Mouse (Mus musculus) forebrain, embryonic 16.5 days (tissue): ENCODE measurements at regions not wholly inside any gene's neighbourhood (a gene's known extent, or its start where the extent isn't known, plus 50 kb on each side); places are given as distances from the start of the nearest gene placed in this dataset.

ENCODE experiments used
- ATAC-seq: fragments of 200-750 bp; cut with Nextera tagmentation; 2 replicates; pipeline ENCODE4 v1.8.0; 2017; ENCODE audit warnings: mild to moderate bottlenecking, moderate library complexity
- H3K27ac ChIP-seq: fragments of 300-500 bp; sonication (generic); 2 replicates; pipeline ENCODE4 v1.5.1; 2014; ENCODE audit warnings: low read length, control low read depth
- H3K27me3 ChIP-seq: fragments of 300-500 bp; sonication (generic); replicated peaks from 2 replicates; pipeline ENCODE4 v1.6.1; 2014; ENCODE audit warnings: low read length; ENCODE audit not compliant: control insufficient read depth, insufficient read depth
- H3K36me3 ChIP-seq: fragments of 300-500 bp; sonication (generic); 2 replicates; pipeline ENCODE4 v1.6.1; 2014; ENCODE audit not compliant: control insufficient read depth, insufficient read depth
- H3K4me1 ChIP-seq: fragments of 300-500 bp; sonication (generic); replicated peaks from 2 replicates; pipeline ENCODE4 v1.6.1; 2014; ENCODE audit warnings: low read length; ENCODE audit not compliant: control insufficient read depth, insufficient read depth
- H3K4me2 ChIP-seq: fragments of 300-500 bp; sonication (generic); 2 replicates; pipeline ENCODE4 v1.6.1; 2014; ENCODE audit warnings: mild to moderate bottlenecking, low read length, control low read depth
- H3K4me3 ChIP-seq: fragments of 300-500 bp; sonication (generic); replicated peaks from 2 replicates; pipeline ENCODE4 v1.5.1; 2014; ENCODE audit warnings: mild to moderate bottlenecking, low read length, control low read depth
- H3K9ac ChIP-seq: fragments of 300-500 bp; sonication (generic); replicated peaks from 2 replicates; pipeline ENCODE4 v1.6.1; 2014; ENCODE audit warnings: low read depth, low read length, control low read depth
- H3K9me3 ChIP-seq: fragments of 300-500 bp; sonication (generic); 2 replicates; pipeline ENCODE4 v1.6.1; 2016; ENCODE audit warnings: low read length; ENCODE audit not compliant: control insufficient read depth
- WGBS: fragments of 180-500 bp; shearing (Covaris S2); extraction: QIAGEN DNeasy Blood & Tissue Kit; methylation state at CpG from one replicate; pipeline ENCODE4 v1.1.7; 2014; 5-methylcytosine and 5-hydroxymethylcytosine counted together

DNA sequence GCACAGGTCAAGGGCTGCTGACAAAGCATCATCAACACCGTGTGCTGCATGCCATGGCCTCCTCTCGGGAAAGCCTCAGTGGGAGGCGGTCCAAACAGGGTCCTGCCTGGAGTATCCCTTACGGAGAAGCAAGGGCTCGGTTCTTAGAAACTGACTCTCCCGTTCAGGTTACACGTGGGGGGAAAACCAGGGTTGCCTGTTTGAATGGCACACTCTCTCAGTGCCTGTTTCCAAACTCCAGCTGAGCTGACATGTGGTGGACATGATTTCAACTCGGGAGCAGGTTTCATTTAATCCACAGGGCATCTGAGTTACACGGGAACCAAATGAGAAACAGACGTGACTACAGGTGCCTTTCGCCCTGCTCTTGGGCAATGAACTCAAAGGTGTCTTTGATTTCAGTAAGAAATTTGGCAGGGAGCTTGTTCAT, 382.6 kb upstream of the Slc30a5 start:
- H3K4me2 ChIP-seq: no peak overlapping the region
- peaks cover 35% of the 10 kb centered on the region for H3K4me1 ChIP-seq
- H3K4me3 ChIP-seq: no peak overlapping the region
- ATAC-seq: no peak
- 41% methylated on average over 11 of the region's 11 CpGs for WGBS
- H3K9ac ChIP-seq: 0 out of 2 replicates have a peak overlapping the region, but pooled peaks have one; percentile 17
- H3K27ac ChIP-seq: no peak overlapping the region
- no peaks in the 10 kb centered on the region for H3K36me3 ChIP-seq
- no peaks in the 10 kb centered on the region for H3K9me3 ChIP-seq
- H3K27me3 ChIP-seq: no peaks in the 10 kb centered on the region

DNA sequence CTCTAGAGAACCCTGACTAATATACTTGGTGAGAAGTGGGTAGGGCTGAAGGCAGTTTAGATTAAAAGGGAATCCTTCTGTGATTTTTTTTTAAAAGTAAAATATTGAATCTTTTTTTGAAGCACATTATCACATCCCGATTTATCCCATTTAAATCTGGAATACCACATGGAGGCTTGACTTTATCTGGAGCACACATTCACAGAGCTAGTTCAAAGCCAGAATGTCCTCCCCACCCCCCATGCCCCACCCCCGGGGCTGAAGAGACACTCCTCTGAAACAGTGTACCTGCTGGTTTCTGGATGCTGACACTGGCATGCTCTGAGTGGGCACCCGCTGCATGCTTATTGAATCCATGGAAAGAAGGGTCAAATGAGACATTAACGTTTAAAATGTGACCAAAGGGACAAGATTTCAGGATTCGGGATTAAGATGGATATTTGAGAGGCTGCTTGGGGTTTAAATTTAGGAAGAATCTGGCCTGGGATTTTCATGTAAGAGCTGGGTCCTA, 382.0 kb upstream of the Slc30a5 start:
- Histone ChIP-seq H3K9me3 (no peaks in the 10 kb centered on the region), H3K9ac (no peak overlapping the region), H3K4me1 (peaks cover 35% of the 10 kb centered on the region), H3K36me3 (no peaks in the 10 kb centered on the region), H3K27me3 (no peaks in the 10 kb centered on the region), H3K4me2 (no peak overlapping the region), H3K4me3 (no peak overlapping the region), H3K27ac (no peak overlapping the region)
- ATAC-seq: no peak
- WGBS: 70% methylated on average over 5 of the region's 5 CpGs

DNA sequence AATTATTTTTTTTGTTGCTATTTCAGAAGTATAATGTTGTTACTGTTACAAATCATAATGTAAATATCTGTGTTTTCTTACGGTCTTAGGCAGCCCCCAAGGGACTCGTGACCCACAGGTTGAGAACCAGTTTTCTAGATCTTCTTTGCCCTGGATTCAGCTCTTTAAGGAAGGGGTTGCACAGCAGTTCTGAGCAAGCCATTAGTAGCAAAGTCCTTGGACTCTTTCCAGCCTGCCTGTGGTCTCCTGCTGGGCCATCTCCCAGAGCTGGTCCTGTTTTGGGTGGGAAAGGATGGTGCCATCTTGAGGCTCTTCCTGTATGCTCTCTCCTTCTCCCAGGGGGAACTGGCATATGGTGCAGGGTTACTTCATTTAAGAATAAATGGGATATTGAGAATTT, 380.9 kb upstream of the Slc30a5 start:
- ATAC-seq: peak; percentile 8; the same call in 1 of the 2 replicates

DNA sequence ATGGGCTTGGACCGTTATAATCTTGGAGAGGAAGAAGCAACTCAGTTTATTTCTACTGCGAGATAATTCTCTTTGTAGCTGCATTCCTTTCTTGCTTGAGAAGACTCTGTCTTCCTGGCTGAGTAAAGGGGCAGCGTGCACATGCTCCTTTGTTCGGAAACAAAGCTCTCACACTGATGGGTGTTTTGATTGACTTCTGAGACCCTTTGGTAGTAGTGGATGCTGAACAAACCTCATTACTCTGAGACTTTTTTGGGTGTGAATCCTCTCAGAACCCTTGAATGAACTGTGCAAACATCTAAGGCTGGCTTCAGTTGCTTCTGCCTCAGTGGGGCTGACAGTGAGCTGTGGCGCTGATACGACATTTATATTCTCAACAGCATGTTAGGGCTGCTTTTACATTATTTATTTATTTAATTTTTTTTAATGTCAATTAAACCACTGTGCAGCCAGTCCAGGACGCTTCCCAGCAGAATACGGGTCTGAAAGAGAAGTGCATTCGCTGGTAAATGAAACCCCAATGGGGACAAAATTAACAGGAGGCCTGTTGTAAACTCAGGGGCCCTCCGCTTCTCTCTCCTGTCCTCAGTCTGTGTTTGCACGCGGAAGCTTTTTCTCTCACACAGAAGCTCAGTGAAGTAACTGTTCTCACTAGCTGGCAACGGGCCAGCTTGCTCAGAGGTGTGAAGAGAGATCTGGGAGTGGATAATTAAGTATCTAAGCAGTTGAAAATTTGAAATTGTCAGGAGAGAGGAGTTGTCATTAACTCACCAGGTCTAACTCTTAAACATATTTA, 380.1 kb upstream of the Slc30a5 start:
- Histone ChIP-seq H3K27me3 (no peaks in the 10 kb centered on the region), H3K9me3 (no peaks in the 10 kb centered on the region), H3K36me3 (no peaks in the 10 kb centered on the region), H3K27ac (peak overlapping the region; percentile 30; the same call in 1 of the 2 replicates), H3K4me3 (no peak overlapping the region), H3K4me2 (no peak overlapping the region), H3K9ac (no peak overlapping the region), H3K4me1 (peaks cover 33% of the 10 kb centered on the region)
- peak; percentile 77 for ATAC-seq
- 9% methylated on average over 13 of the region's 13 CpGs for WGBS

More for the DNA sequence above, 380.9 kb upstream of the Slc30a5 start:
- H3K27ac ChIP-seq: peak overlapping the region; percentile 49; the same call in 1 of the 2 replicates
- no peaks in the 10 kb centered on the region for H3K36me3 ChIP-seq
- no peaks in the 10 kb centered on the region for H3K9me3 ChIP-seq
- WGBS: 68% methylated on average over 2 of the region's 2 CpGs
- no peak overlapping the region for H3K4me2 ChIP-seq
- H3K9ac ChIP-seq: no peak overlapping the region
- H3K4me1 ChIP-seq: peaks cover 35% of the 10 kb centered on the region
- no peak overlapping the region for H3K4me3 ChIP-seq
- no peaks in the 10 kb centered on the region for H3K27me3 ChIP-seq

DNA sequence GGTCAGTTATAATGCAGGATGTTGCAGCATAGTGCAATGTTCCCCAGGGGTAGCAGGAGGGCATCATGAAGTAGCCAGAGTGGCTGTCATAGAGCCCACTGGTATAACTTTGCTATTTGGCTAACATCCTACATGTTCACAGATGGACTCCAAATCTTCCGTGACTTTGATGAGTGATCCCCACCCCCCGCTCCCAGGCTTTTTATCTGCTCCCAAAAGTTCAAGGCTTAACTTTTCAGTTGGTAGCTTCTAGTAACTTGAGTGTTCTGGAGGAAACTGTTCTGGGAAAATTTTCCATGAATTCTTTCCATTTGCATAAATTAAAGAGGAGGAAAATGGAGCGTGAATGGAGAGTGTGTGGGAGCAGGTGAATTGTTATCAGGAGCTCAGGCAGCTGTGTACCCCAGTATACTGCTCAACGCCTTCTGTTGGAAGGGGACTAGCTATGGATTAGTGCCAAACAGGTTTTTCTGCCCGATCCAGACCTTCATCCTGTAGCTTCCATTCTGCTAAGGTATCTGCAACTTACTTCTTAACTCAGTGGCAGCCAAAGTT, 379.2 kb upstream of the Slc30a5 start:
- 52% methylated on average over 5 of the region's 5 CpGs for WGBS
- no peak for ATAC-seq

DNA sequence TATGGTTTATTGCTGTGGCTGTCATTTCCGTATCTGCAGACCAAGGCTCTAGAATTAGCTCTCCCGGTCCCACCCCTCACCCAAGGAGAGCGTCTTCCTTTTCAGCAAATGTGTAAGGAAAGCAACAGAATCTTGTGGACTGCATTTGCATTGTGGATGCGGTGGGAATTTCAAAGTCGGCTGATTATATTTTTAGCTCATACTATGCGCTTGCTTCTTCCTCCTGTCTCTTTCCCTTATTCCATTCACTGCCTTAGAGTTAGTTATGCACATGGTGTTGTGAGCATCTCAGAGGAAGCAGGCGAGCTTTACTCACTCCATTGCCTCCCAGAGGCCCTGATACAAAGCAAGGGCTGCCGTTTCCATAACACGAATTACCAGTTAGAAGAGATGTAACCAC, 375.6 kb upstream of the Slc30a5 start:
- no peak overlapping the region for H3K27ac ChIP-seq
- H3K4me2 ChIP-seq: no peak overlapping the region
- H3K9ac ChIP-seq: no peak overlapping the region
- H3K4me3 ChIP-seq: no peak overlapping the region
- ATAC-seq: no peak
- 91% methylated on average over 9 of the region's 9 CpGs for WGBS
- H3K36me3 ChIP-seq: no peaks in the 10 kb centered on the region
- H3K4me1 ChIP-seq: peaks cover 13% of the 10 kb centered on the region
- no peaks in the 10 kb centered on the region for H3K9me3 ChIP-seq
- no peaks in the 10 kb centered on the region for H3K27me3 ChIP-seq

More for the DNA sequence above, 379.2 kb upstream of the Slc30a5 start:
- no peak overlapping the region for H3K9ac ChIP-seq
- H3K4me1 ChIP-seq: peaks cover 31% of the 10 kb centered on the region
- no peak overlapping the region for H3K4me2 ChIP-seq
- H3K4me3 ChIP-seq: no peak overlapping the region
- H3K36me3 ChIP-seq: no peaks in the 10 kb centered on the region
- H3K27me3 ChIP-seq: no peaks in the 10 kb centered on the region
- no peak overlapping the region for H3K27ac ChIP-seq
- no peaks in the 10 kb centered on the region for H3K9me3 ChIP-seq

DNA sequence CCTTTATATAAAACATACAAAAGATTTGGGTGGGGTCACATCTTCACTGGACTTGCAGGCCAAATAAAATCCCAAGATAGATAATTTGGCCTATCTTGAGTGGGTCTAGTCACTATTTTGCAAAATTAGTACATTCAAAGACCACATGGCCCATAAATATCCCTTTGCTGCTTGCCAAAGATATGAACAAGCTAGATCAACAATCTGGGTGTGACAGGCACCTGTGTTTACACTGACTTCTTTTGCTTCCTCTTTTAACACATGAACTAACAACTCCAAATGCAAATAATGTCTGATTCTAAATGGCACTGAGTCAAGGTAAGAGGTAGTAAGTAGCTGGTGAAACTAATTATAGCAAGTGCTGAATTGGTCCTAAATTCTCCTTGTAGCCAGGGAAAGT, 370.2 kb upstream of the Slc30a5 start:
- Histone ChIP-seq H3K36me3 (no peaks in the 10 kb centered on the region), H3K27ac (no peak overlapping the region), H3K9ac (no peak overlapping the region), H3K4me2 (no peak overlapping the region), H3K4me3 (no peak overlapping the region), H3K9me3 (no peaks in the 10 kb centered on the region), H3K27me3 (no peaks in the 10 kb centered on the region), H3K4me1 (0 out of 2 replicates have a peak, but pooled peaks cover 2% of the 10 kb centered on the region)
- peak; percentile 54 for ATAC-seq

DNA sequence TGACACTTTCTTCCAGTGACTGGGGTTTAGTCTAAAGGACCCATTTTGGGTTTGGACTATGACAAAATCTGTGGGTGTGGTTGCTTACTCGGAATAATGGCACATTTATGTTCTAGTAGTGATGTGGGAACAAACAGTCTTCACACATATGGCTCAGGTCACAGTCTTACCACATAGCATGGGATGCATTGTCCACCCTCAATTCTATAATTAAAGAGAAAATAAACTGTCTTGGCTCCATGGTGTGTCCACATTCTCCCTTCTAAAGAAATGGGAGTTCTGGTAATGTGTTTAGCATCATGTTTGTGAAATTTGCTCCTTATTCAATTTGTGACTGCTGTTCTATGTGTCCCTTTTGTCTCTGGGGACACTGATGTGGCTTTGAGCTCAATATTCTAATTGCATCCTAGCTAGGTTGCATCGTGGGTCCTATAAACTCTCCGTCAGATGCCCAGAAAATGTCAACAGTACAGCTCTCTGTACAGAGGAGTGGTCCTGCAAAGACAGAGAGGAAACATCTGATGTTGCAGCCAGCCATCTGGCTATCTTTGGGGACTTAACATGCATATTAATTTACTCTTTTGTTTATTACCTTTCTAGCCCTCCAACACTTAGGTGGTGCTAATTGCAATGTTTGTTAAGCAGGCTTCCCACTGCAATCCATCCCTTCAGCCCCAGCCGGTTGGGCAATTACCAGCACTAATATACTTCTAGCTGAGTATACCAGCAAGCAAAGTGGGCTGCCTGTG, 369.5 kb upstream of the Slc30a5 start:
- H3K4me1 ChIP-seq: 0 out of 2 replicates have a peak, but pooled peaks cover 2% of the 10 kb centered on the region
- H3K4me2 ChIP-seq: no peak overlapping the region
- peak; percentile 93 for ATAC-seq
- no peak overlapping the region for H3K9ac ChIP-seq
- peak overlapping the region; percentile 47 for H3K27ac ChIP-seq
- no peaks in the 10 kb centered on the region for H3K27me3 ChIP-seq
- WGBS: 21% methylated on average over 4 of the region's 4 CpGs
- H3K9me3 ChIP-seq: no peaks in the 10 kb centered on the region
- H3K36me3 ChIP-seq: no peaks in the 10 kb centered on the region
- no peak overlapping the region for H3K4me3 ChIP-seq

DNA sequence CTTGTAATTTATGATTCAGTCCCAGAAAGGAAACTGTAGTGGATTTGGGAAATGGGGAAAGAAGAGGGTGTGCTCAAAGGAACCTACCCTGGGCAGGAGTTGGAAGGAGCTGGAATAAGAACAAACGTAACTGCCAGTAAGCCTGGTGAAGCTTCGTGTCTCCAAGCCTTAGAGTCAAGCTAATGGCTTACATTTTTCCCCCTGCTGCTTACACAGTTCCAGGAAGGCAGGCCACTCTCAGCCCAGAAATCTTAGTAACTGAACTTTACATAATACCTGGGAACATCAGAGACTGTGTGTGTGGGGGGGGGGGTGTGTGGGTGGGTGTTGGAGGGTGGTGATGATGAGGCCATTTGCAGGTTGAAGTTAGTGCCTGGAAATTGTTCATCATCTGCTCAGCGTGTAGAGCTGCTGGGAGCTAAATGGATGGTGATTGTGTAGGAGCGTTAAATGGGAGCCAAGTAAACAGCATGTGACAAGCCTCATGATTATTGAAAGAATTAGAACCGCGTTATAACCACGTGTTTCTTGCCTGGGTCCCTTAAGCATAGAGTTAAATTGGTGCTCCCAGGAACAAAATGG, 357.1 kb upstream of the Slc30a5 start:
- 67% methylated on average over 7 of the region's 7 CpGs for WGBS
- H3K4me1 ChIP-seq: no peaks in the 10 kb centered on the region
- H3K4me2 ChIP-seq: no peak overlapping the region
- H3K27ac ChIP-seq: no peak overlapping the region
- H3K36me3 ChIP-seq: no peaks in the 10 kb centered on the region
- no peak for ATAC-seq
- no peaks in the 10 kb centered on the region for H3K9me3 ChIP-seq
- H3K9ac ChIP-seq: no peak overlapping the region
- no peaks in the 10 kb centered on the region for H3K27me3 ChIP-seq
- H3K4me3 ChIP-seq: no peak overlapping the region
